Mouse (Mus musculus): ENCODE results near the gene Alox12e. TPM values are rescaled to one million over a fixed set of nuclear protein-coding genes. Genes with fewer than 3 reads are reported as not detected.

Alox12e gene
- polyA plus RNA-seq, 1 experiment: not detected

GRCm38 (mm10) chr11:70291235-70291634 is 31.2 kb downstream of the Alox12e start:
- Histone ChIP-seq H3K27ac (ENCODE audit: insufficient read depth, low read length) (no peak overlapping the region), H3K4me1 (ENCODE audit: control insufficient read depth, insufficient read depth, low read length) (no peaks in the 10 kb centered on the region), H3K4me3 (ENCODE audit: insufficient read depth, low read length) (no peak overlapping the region)
- TF ChIP-seq POLR2A (IDR thresholded peaks at IDR 0.05; ENCODE audit: extremely low read depth, insufficient read depth, low read length): no peak
- no peak for TF ChIP-seq CTCF (IDR thresholded peaks at IDR 0.05; ENCODE audit: extremely low read depth, insufficient read depth, low read length)

- Histone ChIP-seq H3K4me1 (ENCODE audit: control insufficient read depth, insufficient read depth, low read length) (no peaks in the 10 kb centered on the region), H3K4me3 (ENCODE audit: insufficient read depth, low read length) (no peak overlapping the region), H3K27ac (ENCODE audit: insufficient read depth, low read length) (no peak overlapping the region)
- TF ChIP-seq POLR2A (IDR thresholded peaks at IDR 0.05; ENCODE audit: extremely low read depth, insufficient read depth, low read length) (no peak), CTCF (IDR thresholded peaks at IDR 0.05; ENCODE audit: extremely low read depth, insufficient read depth, low read length) (no peak)
These were observed 33.2 kb downstream of the Alox12e start for GRCm38 (mm10) chr11:70289236-70289635.

DNA sequence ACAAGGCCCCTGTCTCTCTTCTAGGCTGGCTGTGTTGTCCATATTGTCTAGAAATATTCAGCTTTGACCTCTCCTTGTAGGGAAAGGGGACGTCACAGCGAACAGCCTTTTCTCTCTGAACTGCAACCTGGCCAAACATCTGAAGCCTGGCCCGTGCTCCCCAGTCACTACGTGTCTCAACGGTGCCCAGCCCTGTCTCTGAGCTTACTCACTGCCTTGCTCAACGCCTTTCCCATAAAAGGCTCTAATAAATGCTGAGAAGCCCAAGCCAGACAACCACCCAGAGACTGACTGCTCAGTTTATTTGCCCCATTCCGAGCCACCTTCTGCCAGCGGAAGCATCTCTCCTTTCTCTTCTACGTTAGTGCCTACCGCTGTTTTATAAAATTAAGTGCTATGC is 34.3 kb downstream of the Alox12e start:
- no peak overlapping the region for H3K27ac ChIP-seq (ENCODE audit: insufficient read depth, low read length)
- TF ChIP-seq CTCF (IDR thresholded peaks at IDR 0.05; ENCODE audit: extremely low read depth, insufficient read depth, low read length) (no peak), POLR2A (IDR thresholded peaks at IDR 0.05; ENCODE audit: extremely low read depth, insufficient read depth, low read length) (no peak)
- H3K4me1 ChIP-seq (ENCODE audit: control insufficient read depth, insufficient read depth, low read length): no peaks in the 10 kb centered on the region
- no peak overlapping the region for H3K4me3 ChIP-seq (ENCODE audit: insufficient read depth, low read length)

DNA sequence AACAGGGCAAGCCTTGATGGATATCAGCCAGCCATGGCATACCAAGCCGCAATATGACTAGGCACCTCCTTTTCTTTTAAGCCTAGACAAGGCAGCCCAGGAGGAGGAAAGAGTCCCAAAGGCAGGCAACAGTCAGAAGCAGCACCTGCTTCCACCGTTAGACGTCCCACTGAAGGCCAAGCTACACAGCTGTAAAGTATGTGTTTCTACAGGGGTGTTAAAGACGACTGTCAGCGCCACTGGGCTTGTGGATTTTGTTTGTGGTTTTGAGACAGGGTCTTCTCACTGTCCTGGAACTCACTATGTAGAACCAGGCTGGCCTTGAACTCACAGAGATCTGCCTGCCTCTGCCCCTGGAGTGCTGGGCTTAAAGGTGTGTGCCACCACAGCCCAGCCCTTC is 36.7 kb downstream of the Alox12e start:
- Histone ChIP-seq H3K27ac (ENCODE audit: insufficient read depth, low read length) (no peak overlapping the region), H3K4me1 (ENCODE audit: control insufficient read depth, insufficient read depth, low read length) (no peaks in the 10 kb centered on the region), H3K4me3 (ENCODE audit: insufficient read depth, low read length) (no peak overlapping the region)
- TF ChIP-seq POLR2A (IDR thresholded peaks at IDR 0.05; ENCODE audit: extremely low read depth, insufficient read depth, low read length) (no peak), CTCF (IDR thresholded peaks at IDR 0.05; ENCODE audit: extremely low read depth, insufficient read depth, low read length) (no peak)

- Histone ChIP-seq H3K27ac (ENCODE audit: insufficient read depth, low read length) (no peak overlapping the region), H3K4me3 (ENCODE audit: insufficient read depth, low read length) (no peak overlapping the region), H3K4me1 (ENCODE audit: control insufficient read depth, insufficient read depth, low read length) (no peaks in the 10 kb centered on the region)
- TF ChIP-seq POLR2A (IDR thresholded peaks at IDR 0.05; ENCODE audit: extremely low read depth, insufficient read depth, low read length): no peak
- no peak for TF ChIP-seq CTCF (IDR thresholded peaks at IDR 0.05; ENCODE audit: extremely low read depth, insufficient read depth, low read length)
These were observed 37.7 kb downstream of the Alox12e start for GRCm38 (mm10) chr11:70284757-70285156.

GRCm38 (mm10) chr11:70283666-70284065 is 38.8 kb downstream of the Alox12e start:
- H3K4me1 ChIP-seq (ENCODE audit: control insufficient read depth, insufficient read depth, low read length): no peaks in the 10 kb centered on the region
- TF ChIP-seq POLR2A (IDR thresholded peaks at IDR 0.05; ENCODE audit: extremely low read depth, insufficient read depth, low read length): no peak
- TF ChIP-seq CTCF (IDR thresholded peaks at IDR 0.05; ENCODE audit: extremely low read depth, insufficient read depth, low read length): no peak
- no peak overlapping the region for H3K4me3 ChIP-seq (ENCODE audit: insufficient read depth, low read length)
- no peak overlapping the region for H3K27ac ChIP-seq (ENCODE audit: insufficient read depth, low read length)

DNA sequence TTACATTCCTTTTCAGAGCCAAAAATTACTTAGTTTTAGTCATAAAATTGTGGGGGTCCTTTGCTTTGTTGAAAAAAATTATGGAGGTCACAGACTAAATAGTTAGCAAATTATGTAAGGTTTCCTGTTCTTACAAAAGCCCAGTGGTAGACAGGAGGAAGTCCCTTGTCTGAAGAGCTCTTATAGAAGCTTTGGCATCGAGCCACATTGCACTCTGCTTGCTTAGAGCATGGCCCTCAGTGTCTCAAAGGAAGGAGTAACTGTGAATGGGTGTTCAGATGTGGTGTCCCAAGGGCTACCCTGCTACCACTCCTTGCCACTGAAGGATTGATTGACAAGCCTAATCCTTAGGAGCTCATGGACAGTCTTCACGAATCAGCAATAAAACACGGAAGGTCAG is 42.0 kb downstream of the Alox12e start:
- H3K4me3 ChIP-seq (ENCODE audit: insufficient read depth, low read length): no peak overlapping the region
- no peaks in the 10 kb centered on the region for H3K4me1 ChIP-seq (ENCODE audit: control insufficient read depth, insufficient read depth, low read length)
- no peak overlapping the region for H3K27ac ChIP-seq (ENCODE audit: insufficient read depth, low read length)
- TF ChIP-seq CTCF (IDR thresholded peaks at IDR 0.05; ENCODE audit: extremely low read depth, insufficient read depth, low read length): no peak
- TF ChIP-seq POLR2A (IDR thresholded peaks at IDR 0.05; ENCODE audit: extremely low read depth, insufficient read depth, low read length): no peak

DNA sequence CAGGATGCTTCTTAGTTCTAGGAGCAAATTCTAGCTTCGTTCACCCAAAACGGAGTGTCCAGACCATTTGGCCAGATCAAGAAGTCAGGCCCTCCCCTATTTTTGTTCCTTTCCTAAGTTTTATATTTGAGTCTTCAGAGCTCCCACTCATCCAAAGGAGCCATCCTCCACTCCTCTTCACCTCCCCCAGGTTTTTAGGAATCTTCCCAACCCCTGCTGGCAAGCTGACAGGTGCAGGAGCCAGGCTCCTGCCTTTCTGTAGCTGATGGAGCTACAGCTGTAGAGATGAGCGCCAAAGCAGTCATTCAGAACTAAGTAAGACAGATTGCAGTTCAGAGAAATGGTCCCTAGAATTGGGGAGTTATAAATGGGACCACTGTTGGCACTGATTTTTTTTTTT is 43.5 kb downstream of the Alox12e start:
- Histone ChIP-seq H3K27ac (ENCODE audit: insufficient read depth, low read length) (no peak overlapping the region), H3K4me3 (ENCODE audit: insufficient read depth, low read length) (no peak overlapping the region), H3K4me1 (ENCODE audit: control insufficient read depth, insufficient read depth, low read length) (no peaks in the 10 kb centered on the region)
- TF ChIP-seq CTCF (IDR thresholded peaks at IDR 0.05; ENCODE audit: extremely low read depth, insufficient read depth, low read length) (no peak), POLR2A (IDR thresholded peaks at IDR 0.05; ENCODE audit: extremely low read depth, insufficient read depth, low read length) (no peak)

GRCm38 (mm10) chr11:70271641-70272040 is 50.8 kb downstream of the Alox12e start:
- TF ChIP-seq CTCF (IDR thresholded peaks at IDR 0.05; ENCODE audit: extremely low read depth, insufficient read depth, low read length) (no peak), POLR2A (IDR thresholded peaks at IDR 0.05; ENCODE audit: extremely low read depth, insufficient read depth, low read length) (no peak)
- Histone ChIP-seq H3K27ac (ENCODE audit: insufficient read depth, low read length) (no peak overlapping the region), H3K4me1 (ENCODE audit: control insufficient read depth, insufficient read depth, low read length) (no peaks in the 10 kb centered on the region), H3K4me3 (ENCODE audit: insufficient read depth, low read length) (no peak overlapping the region)

DNA sequence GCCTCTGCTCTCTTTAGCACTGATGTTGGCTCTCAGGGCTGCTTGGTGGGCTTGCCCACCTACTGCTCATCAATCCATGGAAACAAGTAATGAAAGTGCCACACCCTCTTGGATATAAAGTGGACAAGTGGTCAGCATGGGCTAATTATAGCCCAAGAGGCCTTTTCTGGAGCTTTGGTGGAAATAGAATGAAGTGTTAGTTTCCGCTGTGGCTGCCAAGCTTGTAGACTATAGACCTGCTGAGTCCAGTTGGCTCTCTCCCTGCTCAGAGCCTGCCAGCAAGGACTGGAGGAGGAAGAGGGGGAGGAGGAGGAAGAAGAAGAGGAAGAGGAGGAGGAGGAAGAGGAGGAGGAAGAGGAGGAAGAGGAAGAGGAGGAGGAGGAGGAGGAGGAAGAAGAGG is 56.0 kb downstream of the Alox12e start:
- Histone ChIP-seq H3K4me3 (ENCODE audit: insufficient read depth, low read length) (no peak overlapping the region), H3K4me1 (ENCODE audit: control insufficient read depth, insufficient read depth, low read length) (no peaks in the 10 kb centered on the region), H3K27ac (ENCODE audit: insufficient read depth, low read length) (no peak overlapping the region)
- TF ChIP-seq POLR2A (IDR thresholded peaks at IDR 0.05; ENCODE audit: extremely low read depth, insufficient read depth, low read length) (no peak), CTCF (IDR thresholded peaks at IDR 0.05; ENCODE audit: extremely low read depth, insufficient read depth, low read length) (no peak)

- Histone ChIP-seq H3K4me1 (ENCODE audit: control insufficient read depth, insufficient read depth, low read length) (no peaks in the 10 kb centered on the region), H3K27ac (ENCODE audit: insufficient read depth, low read length) (no peak overlapping the region), H3K4me3 (ENCODE audit: insufficient read depth, low read length) (no peak overlapping the region)
- TF ChIP-seq CTCF (IDR thresholded peaks at IDR 0.05; ENCODE audit: extremely low read depth, insufficient read depth, low read length) (no peak), POLR2A (IDR thresholded peaks at IDR 0.05; ENCODE audit: extremely low read depth, insufficient read depth, low read length) (no peak)
These were observed 56.6 kb downstream of the Alox12e start for GRCm38 (mm10) chr11:70265819-70266218.

Other genes with a start within 250 kb of the Alox12e start
- gene Asgr2, start 230.0 kb downstream of the Alox12e start, polyA plus RNA-seq (2012; rRNA removed): 0.23 TPM in 2 replicates
- 0.63 and 0.95 TPM in 2 replicates for gene Mgl2, start 192.3 kb downstream of the Alox12e start, polyA plus RNA-seq (2012; rRNA removed)
- 1.1 and 1.6 TPM in 2 replicates for gene Clec10a, start 166.4 kb downstream of the Alox12e start, polyA plus RNA-seq (2012; rRNA removed)
- gene Slc16a11, start 109.9 kb downstream of the Alox12e start, polyA plus RNA-seq (2012; rRNA removed): 57.4 and 62.1 TPM in 2 replicates
- 6.2 and 6.3 TPM in 2 replicates for gene Slc16a13, start 101.6 kb downstream of the Alox12e start, polyA plus RNA-seq (2012; rRNA removed)
- gene Bcl6b, start 92.8 kb downstream of the Alox12e start, polyA plus RNA-seq (2012; rRNA removed): 1.2 and 1.4 TPM in 2 replicates
- gene 0610010K14Rik, start 84.7 kb downstream of the Alox12e start, polyA plus RNA-seq (2012; rRNA removed): 65.5 and 68.4 TPM in 2 replicates
- 10.0 and 10.4 TPM in 2 replicates for gene Gm21988, start 82.8 kb downstream of the Alox12e start, polyA plus RNA-seq (2012; rRNA removed)
- gene Rnasek, start 82.8 kb downstream of the Alox12e start, polyA plus RNA-seq (2012; rRNA removed): 330 and 337 TPM in 2 replicates
- gene Alox12, start 67.3 kb downstream of the Alox12e start, polyA plus RNA-seq (2012; rRNA removed): 1.5 and 1.6 TPM in 2 replicates
- 0.06 and 0.10 TPM in 2 replicates for gene Alox15, start 29.4 kb upstream of the Alox12e start, polyA plus RNA-seq (2012; rRNA removed)
- 19.0 and 20.2 TPM in 2 replicates for gene Pelp1, start 87.4 kb upstream of the Alox12e start, polyA plus RNA-seq (2012; rRNA removed)
- 58.1 and 61.5 TPM in 2 replicates for gene Arrb2, start 110.0 kb upstream of the Alox12e start, polyA plus RNA-seq (2012; rRNA removed)
- 14.8 and 15.4 TPM in 2 replicates for gene Med11, start 129.3 kb upstream of the Alox12e start, polyA plus RNA-seq (2012; rRNA removed)
- 0.44 and 0.47 TPM in 2 replicates for gene Zmynd15, start 136.8 kb upstream of the Alox12e start, polyA plus RNA-seq (2012; rRNA removed)
- gene Cxcl16, start 137.4 kb upstream of the Alox12e start, polyA plus RNA-seq (2012; rRNA removed): 1.7 and 2.4 TPM in 2 replicates
- 0.44 and 0.95 TPM in 2 replicates for gene Tm4sf5, start 182.6 kb upstream of the Alox12e start, polyA plus RNA-seq (2012; rRNA removed)
- 0.23 and 0.34 TPM in 2 replicates for gene Vmo1, start 192.0 kb upstream of the Alox12e start, polyA plus RNA-seq (2012; rRNA removed)
- gene Gltpd2, start 196.6 kb upstream of the Alox12e start, polyA plus RNA-seq (2012; rRNA removed): not detected in 2 replicates
- gene Psmb6, start 202.7 kb upstream of the Alox12e start, polyA plus RNA-seq (2012; rRNA removed): 240 and 248 TPM in 2 replicates
- gene Gm40193, start 210.3 kb upstream of the Alox12e start, polyA plus RNA-seq (2012; rRNA removed): not detected in 2 replicates
- 21.4 and 24.4 TPM in 2 replicates for gene Pld2, start 217.4 kb upstream of the Alox12e start, polyA plus RNA-seq (2012; rRNA removed)
- 318 and 325 TPM in 2 replicates for gene Mink1, start 240.3 kb upstream of the Alox12e start, polyA plus RNA-seq (2012; rRNA removed)